Mouse (Mus musculus): ENCODE measurements around the gene Pilrb1.
"Not testable (repeated sequence)": the region's sequence is repeated elsewhere in the genome, so short reads cannot be mapped to it uniquely, and the experiment has no call there.

- 0 out of 4 replicates have a peak, but pooled peaks of 1 of the 2 experiments have one; percentile 19 for TF ChIP-seq EP300 (IDR thresholded peaks at IDR 0.05; ENCODE audit: low read depth in 1 of 2, low read length in 2 of 2)
- not testable (repeated sequence) for TF ChIP-seq ZNF384 (IDR thresholded peaks at IDR 0.05; ENCODE audit: low read depth, low read length); CHD1 (IDR thresholded peaks at IDR 0.05; ENCODE audit: low read depth, low read length); SIN3A (IDR thresholded peaks at IDR 0.05; ENCODE audit: low read length); CTCF (IDR thresholded peaks at IDR 0.05 in 2 of 3, conservative IDR thresholded peaks at IDR 0.05 in 1 of 3; ENCODE audit: control insufficient read depth in 1 of 3, insufficient read depth in 1 of 3, low read depth in 2 of 3, low read length in 3 of 3, poor library complexity in 1 of 3, severe bottlenecking in 1 of 3); SMC3 (IDR thresholded peaks at IDR 0.05; ENCODE audit: low read depth, low read length); NELFE (IDR thresholded peaks at IDR 0.05; ENCODE audit: low read depth, low read length); MAZ (IDR thresholded peaks at IDR 0.05; ENCODE audit: low read depth, low read length); POLR2AphosphoS2 (IDR thresholded peaks at IDR 0.05; ENCODE audit: low read length); GABPA (IDR thresholded peaks at IDR 0.05; ENCODE audit: low read depth, low read length); JUND (IDR thresholded peaks at IDR 0.05; ENCODE audit: low read depth, low read length); TAL1 (IDR thresholded peaks at IDR 0.05; ENCODE audit: low read length); GATA1 (IDR thresholded peaks at IDR 0.05; ENCODE audit: low read depth, low read length); USF2 (IDR thresholded peaks at IDR 0.05; ENCODE audit: borderline replicate concordance in 1 of 2, insufficient read depth in 1 of 2, low read depth in 1 of 2, low read length in 2 of 2)
Observed at GRCm38 (mm10) chr5:137835966-137836520, 21.9 kb downstream of the Pilrb1 start, which contains the start of gene Pilra.
